Mouse (Mus musculus) bone marrow macrophage, adult 2 months (primary cell): Measurements from ENCODE around the gene Fam187b.

ENCODE experiments used
- CTCF ChIP-seq: IDR thresholded peaks from 2 replicates; pipeline ENCODE4 v1.5.1; 2012; ENCODE audit warnings: low read depth, mild to moderate bottlenecking, low read length, moderate library complexity
- POLR2A ChIP-seq: IDR thresholded peaks from 2 replicates; pipeline ENCODE4 v1.6.1; 2012; ENCODE audit warnings: mild to moderate bottlenecking, low read depth, low read length, borderline replicate concordance

- TF ChIP-seq CTCF (no peak), POLR2A (no peak)
Observed at GRCm38 (mm10) chr7:30964366-30964765, 9.2 kb upstream of the Fam187b start.
